Mouse (Mus musculus) ES-E14 (cell line): ENCODE results near the gene Srl.

Source experiments
- CHD2 ChIP-seq: IDR thresholded peaks from 2 replicates; pipeline ENCODE4 v1.6.1; 2014; ENCODE audit warnings: mild to moderate bottlenecking, low read depth, low read length, inconsistent platforms
- MAFK ChIP-seq: IDR thresholded peaks from 2 replicates; pipeline ENCODE4 v1.6.1; 2014; ENCODE audit warnings: mild to moderate bottlenecking, low read depth, low read length, inconsistent platforms; ENCODE audit not compliant: insufficient read depth
- ZNF384 ChIP-seq: IDR thresholded peaks from 2 replicates; pipeline ENCODE4 v1.6.1; 2012; ENCODE audit warnings: low read depth, low read length, inconsistent platforms

- TF ChIP-seq MAFK (no peak), ZNF384 (no peak), CHD2 (no peak)
Measured at GRCm38 (mm10) chr16:4431841-4432240, 109.8 kb downstream of the Srl start.
